Mouse (Mus musculus) liver, adult 2 months (tissue): Measurements from ENCODE around the gene Defb21. TPM values are rescaled to one million over a fixed set of nuclear protein-coding genes. Genes with fewer than 3 reads are reported as not detected.

Experiments used
- DNase-seq: peaks from one replicate; pipeline ENCODE4 v3.0.0-alpha.2; 2011; ENCODE audit warnings: low read depth, low spot score; ENCODE audit errors: extremely low read depth
- H3K27ac ChIP-seq: fragments of 200-500 bp; replicated peaks from 2 replicates; pipeline ENCODE4 v1.5.1; 2012; ENCODE audit warnings: low read depth, mild to moderate bottlenecking, control low read depth, inconsistent platforms, low read length; ENCODE audit not compliant: insufficient read depth
- H3K27me3 ChIP-seq: fragments of 200-500 bp; 2 replicates; pipeline ENCODE4 v1.6.1; 2012; ENCODE audit warnings: mild to moderate bottlenecking, moderate library complexity, low read length, inconsistent platforms; ENCODE audit not compliant: control insufficient read depth, insufficient read depth
- H3K36me3 ChIP-seq: fragments of 200-500 bp; 2 replicates; pipeline ENCODE4 v1.6.1; 2012; ENCODE audit warnings: low read length, inconsistent platforms; ENCODE audit not compliant: control insufficient read depth, insufficient read depth
- H3K4me1 ChIP-seq: fragments of 200-500 bp; 2 replicates; pipeline ENCODE4 v1.6.1; 2011; ENCODE audit warnings: low read length; ENCODE audit not compliant: control insufficient read depth, insufficient read depth
- H3K4me3 ChIP-seq: fragments of 200-500 bp; 2 replicates; pipeline ENCODE4 v1.5.1; 2011; ENCODE audit warnings: low read depth, mild to moderate bottlenecking, control low read depth, low read length, moderate library complexity; ENCODE audit not compliant: insufficient read depth
- H3K79me2 ChIP-seq: fragments of 200-500 bp; 2 replicates; pipeline ENCODE4 v1.6.1; 2012; ENCODE audit warnings: inconsistent platforms, mild to moderate bottlenecking, low read length, moderate library complexity; ENCODE audit not compliant: control insufficient read depth, insufficient read depth
- H3K9ac ChIP-seq: fragments of 200-500 bp; 2 replicates; pipeline ENCODE4 v1.6.1; 2012; ENCODE audit warnings: low read depth, mild to moderate bottlenecking, control low read depth, inconsistent platforms, low read length
- CTCF ChIP-seq: fragments of 200-500 bp; IDR thresholded peaks from 2 replicates; pipeline ENCODE4 v1.5.1; 2011; ENCODE audit warnings: low read depth, low read length, control low read depth
- POLR2A ChIP-seq: fragments of 200-500 bp; IDR thresholded peaks from 2 replicates; pipeline ENCODE4 v1.6.1; 2011; ENCODE audit warnings: low read length, control low read depth; ENCODE audit not compliant: insufficient read depth; ENCODE audit errors: extremely low read depth
- WGBS: fragments of 180-500 bp; shearing (Covaris S2); methylation state at CpG from one replicate; pipeline ENCODE4 v1.1.7; 2018; 5-methylcytosine and 5-hydroxymethylcytosine counted together
- polyA plus RNA-seq: library from polyadenylated mRNA; depleted of rRNA; stranded (reverse); fragments of >200 nt; gene quantifications from 2 replicates; pipeline ENCODE4 v1.2.3, GENCODE M21; 2012
- total RNA-seq: library from RNA; depleted of rRNA; stranded (reverse); fragments of >200 nt; gene quantifications from 2 replicates; pipeline ENCODE4 v1.2.3, GENCODE M21; 2014

Gene Defb21
- total and polyA plus RNA-seq, 2 experiments, result not detected

DNA sequence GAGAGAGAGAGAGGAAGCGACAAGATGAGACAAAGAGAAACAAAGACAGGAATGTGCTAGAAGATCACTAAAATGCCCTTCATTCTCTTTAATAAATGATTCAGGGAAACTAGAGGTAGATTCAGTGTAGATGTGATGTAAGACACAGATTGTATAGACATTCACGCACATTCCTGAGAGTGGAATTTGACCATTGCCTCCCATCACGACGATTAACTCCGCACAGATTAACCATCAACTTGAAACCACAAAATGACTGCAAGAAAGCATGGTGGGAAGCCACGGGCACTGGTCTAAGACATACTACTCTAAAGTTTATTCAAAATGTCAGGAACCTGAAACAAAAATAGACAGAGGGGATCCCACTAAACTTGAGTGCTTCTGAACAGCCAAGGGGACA is 2.2 kb upstream of the Defb21 start:
- DNase-seq, result no peak
- TF ChIP-seq CTCF (no peak), POLR2A (no peak)
- 41% methylated on average over 6 of the region's 6 CpGs for WGBS
- H3K79me2 ChIP-seq, result no peaks in the 10 kb centered on the region
- H3K27ac ChIP-seq, result no peak overlapping the region
- H3K4me1 ChIP-seq, result no peaks in the 10 kb centered on the region
- no peaks in the 10 kb centered on the region for H3K36me3 ChIP-seq
- H3K4me3 ChIP-seq, result no peak overlapping the region
- no peak overlapping the region for H3K9ac ChIP-seq
- no peaks in the 10 kb centered on the region for H3K27me3 ChIP-seq

DNA sequence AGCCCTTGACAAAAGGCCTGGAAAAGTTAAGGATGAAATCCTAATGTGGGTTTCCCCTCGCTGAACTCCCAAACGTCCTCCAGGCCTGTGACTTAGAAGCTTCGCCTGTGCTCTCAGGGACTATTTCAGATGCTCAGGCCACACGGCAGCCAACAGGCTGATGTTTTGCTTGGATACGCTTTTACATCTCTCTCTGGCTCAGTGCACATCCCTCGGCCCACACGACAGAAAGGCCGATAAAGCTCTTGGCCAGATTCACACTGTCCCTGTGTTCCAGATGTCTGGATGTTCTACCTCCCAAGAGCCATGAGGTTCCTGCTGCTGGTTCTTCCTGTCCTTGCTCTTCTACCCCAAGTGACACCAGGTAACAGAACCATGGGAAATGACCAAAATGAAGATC is 940 bp downstream of the Defb21 start:
- Histone ChIP-seq H3K27ac (no peak overlapping the region), H3K27me3 (no peaks in the 10 kb centered on the region), H3K4me3 (no peak overlapping the region), H3K36me3 (no peaks in the 10 kb centered on the region), H3K79me2 (no peaks in the 10 kb centered on the region), H3K9ac (no peak overlapping the region), H3K4me1 (no peaks in the 10 kb centered on the region)
- DNase-seq, result no peak
- 90% methylated on average over 8 of the region's 8 CpGs for WGBS
- TF ChIP-seq POLR2A (no peak), CTCF (no peak)

DNA sequence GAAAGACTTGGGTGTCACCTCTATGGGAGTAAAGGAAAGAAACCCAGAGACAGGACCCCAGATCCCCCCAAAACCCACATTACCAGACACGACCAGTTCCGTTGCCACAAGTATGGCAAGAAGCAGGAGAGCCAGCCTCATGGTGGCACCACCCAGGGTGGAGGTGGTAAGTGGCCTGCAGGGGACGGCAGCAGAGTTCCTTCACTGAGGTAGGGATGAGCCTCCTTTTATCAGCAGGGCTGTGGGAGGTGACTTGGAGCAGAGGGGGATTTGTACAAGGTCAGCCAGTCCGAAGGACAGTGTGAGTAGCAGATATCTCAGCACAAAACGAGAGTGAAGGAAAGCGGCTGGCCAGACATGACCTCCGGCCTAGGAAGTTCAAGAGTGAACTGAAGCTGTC is 7.6 kb downstream of the Defb21 start, which contains the start of gene Defb19:
Gene Defb19 (minus strand): TSS at position 206 of the 400 bp plus-strand sequence.
- WGBS, result 79% methylated on average over 7 of the region's 7 CpGs

DNA sequence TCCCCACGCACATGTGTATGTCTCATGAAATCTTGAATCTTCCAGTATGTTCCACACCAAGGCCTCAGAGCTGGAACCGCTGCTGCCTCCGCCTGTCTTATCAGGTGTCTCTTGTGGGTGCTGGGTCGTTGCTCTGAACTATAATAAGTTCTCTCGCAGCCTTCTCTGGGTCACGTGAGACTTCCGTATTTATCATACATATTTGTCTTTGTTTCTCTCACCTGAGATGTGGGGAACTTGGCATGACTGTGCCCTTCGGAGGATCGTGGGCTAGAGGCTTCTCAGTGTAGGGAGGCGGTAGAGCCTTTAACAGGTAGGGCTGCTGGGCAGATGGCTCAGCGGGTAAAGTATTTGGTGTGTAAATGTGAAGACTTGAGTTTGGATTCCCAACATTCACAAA is 8.1 kb downstream of the Defb21 start:
- Histone ChIP-seq H3K9ac (no peak overlapping the region), H3K79me2 (no peaks in the 10 kb centered on the region), H3K27me3 (no peaks in the 10 kb centered on the region), H3K4me1 (no peaks in the 10 kb centered on the region), H3K4me3 (no peak overlapping the region), H3K36me3 (no peaks in the 10 kb centered on the region), H3K27ac (no peak overlapping the region)
- WGBS, result 86% methylated on average over 11 of the region's 11 CpGs
- DNase-seq, result no peak
- TF ChIP-seq CTCF, result no peak
- no peak for TF ChIP-seq POLR2A

More for the DNA sequence above, 7.6 kb downstream of the Defb21 start, which contains the start of gene Defb19:
- H3K4me3 ChIP-seq, result no peak within 1 kb of the TSS
- no peak within 1 kb of the TSS for H3K9ac ChIP-seq
- H3K79me2 ChIP-seq, result no peaks in the 10 kb centered on the region
- no peak for DNase-seq
- TF ChIP-seq POLR2A (no peak), CTCF (no peak)
- H3K4me1 ChIP-seq, result no peaks in the 10 kb centered on the region
- no peak within 1 kb of the TSS for H3K27ac ChIP-seq
- H3K36me3 ChIP-seq, result no peaks in the 10 kb centered on the region
- no peaks in the 10 kb centered on the region for H3K27me3 ChIP-seq

DNA sequence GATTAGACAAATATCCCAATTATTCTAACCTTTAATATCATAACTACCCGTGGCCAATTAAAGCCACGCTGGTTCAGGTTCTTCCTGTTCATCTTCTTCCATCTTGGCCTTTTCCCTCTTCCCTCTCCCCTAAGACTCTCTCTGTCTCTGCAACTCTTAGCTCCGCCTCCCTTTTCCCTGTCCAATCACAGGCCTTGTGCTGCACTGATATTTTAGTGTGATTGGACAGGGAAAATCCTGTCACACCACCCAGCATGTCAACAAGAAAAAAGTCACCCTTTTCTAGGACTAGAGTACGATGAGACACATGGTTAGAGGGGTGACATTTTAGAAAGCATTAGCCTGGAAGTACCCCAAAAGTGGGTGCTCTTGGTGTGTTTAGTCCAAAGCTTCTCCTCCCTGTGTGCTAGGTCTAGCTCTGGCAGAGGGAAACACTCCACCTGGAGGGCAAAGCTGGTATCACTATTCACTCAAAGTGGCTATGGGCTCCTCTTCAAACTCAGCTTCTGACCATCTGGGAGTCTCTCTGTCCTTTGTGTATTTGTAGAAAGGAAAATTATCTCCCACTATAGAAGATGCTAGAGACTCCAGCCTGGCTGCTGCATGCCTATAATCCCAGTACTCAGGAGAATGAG is 14.5 kb downstream of the Defb21 start:
- WGBS, result 78% methylated on average over 4 of the region's 4 CpGs
- Histone ChIP-seq H3K79me2 (no peaks in the 10 kb centered on the region), H3K4me3 (no peak overlapping the region), H3K4me1 (no peaks in the 10 kb centered on the region), H3K27me3 (no peaks in the 10 kb centered on the region), H3K27ac (no peak overlapping the region), H3K9ac (no peak overlapping the region), H3K36me3 (no peaks in the 10 kb centered on the region)
- DNase-seq, result peak; percentile 5
- TF ChIP-seq CTCF (peak; percentile 50), POLR2A (no peak)

DNA sequence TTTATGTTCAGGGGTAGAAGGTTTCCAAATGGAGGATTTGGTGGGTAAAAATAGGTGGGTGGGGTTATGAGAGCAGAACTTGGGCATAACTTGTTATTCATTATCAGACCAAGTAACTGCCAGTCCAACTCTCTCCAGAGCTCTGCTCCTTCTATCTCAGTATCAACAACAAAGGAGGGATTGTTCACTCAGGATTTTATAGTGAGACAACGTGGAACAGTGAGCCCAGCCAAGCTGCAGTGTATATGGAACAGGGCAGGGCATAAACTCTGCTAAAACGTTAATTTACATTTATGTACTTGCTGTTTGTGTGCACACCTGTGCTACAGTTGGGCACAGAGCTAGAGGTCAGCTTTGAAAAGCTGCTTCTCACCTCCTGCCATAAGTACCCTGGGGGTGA is 15.9 kb downstream of the Defb21 start:
- Histone ChIP-seq H3K36me3 (no peaks in the 10 kb centered on the region), H3K4me1 (no peaks in the 10 kb centered on the region), H3K9ac (no peak overlapping the region), H3K27ac (no peak overlapping the region), H3K27me3 (no peaks in the 10 kb centered on the region), H3K79me2 (no peaks in the 10 kb centered on the region), H3K4me3 (no peak overlapping the region)
- TF ChIP-seq POLR2A (no peak), CTCF (no peak)
- no peak for DNase-seq
- WGBS, result 55% methylated on average over 2 of the region's 2 CpGs
